13 mouse cellular contexts compared by ENCODE assay signal in genomic region chr15:36345413-36345812, GRCm38 (mm10).
A peak's percentile ranks its signal among the peaks of the same experiment; 100 is the strongest.
DNase-seq lines count a peak whose midpoint lies in the region; ATAC-seq and TF ChIP-seq lines count a peak whose summit lies in the region.
"Had no signal": no experiment of that assay in that cellular context is flagged by ENCODE, and none has a peak within 500 bp of the region (broad histone marks: within the 10 kb centered on the region; RNA-seq: fewer than 3 reads in every experiment).

No protein-coding gene starts in this region.

- ATAC-seq in intestine, postnatal 0 days = peak; percentile 48; the same call in 1 of the 2 replicates
- ATAC-seq in intestine, embryonic 16.5 days = no peak
- ATAC-seq in megakaryocyte, adult 5-6 weeks (ENCODE audit: poor library complexity, severe bottlenecking) = no peak
- ATAC-seq in midbrain, embryonic 11.5 days (ENCODE audit: low FRiP score) = no peak
- ATAC-seq: midbrain, embryonic 15.5 days had no signal

- no peak overlapping the region for H3K4me2 ChIP-seq in intestine, postnatal 0 days (replicated peaks; ENCODE audit: low read depth)
- H3K4me2 ChIP-seq in intestine, embryonic 16.5 days (ENCODE audit: low read depth, low read length) = no peak overlapping the region
- no peak overlapping the region for H3K4me2 ChIP-seq in midbrain, embryonic 11.5 days
- H3K4me2 ChIP-seq: embryonic facial prominence, embryonic 12.5 days; liver, embryonic 11.5 days; midbrain, embryonic 15.5 days had no signal

- DNase-seq in cerebellum, postnatal 10 days = peak; percentile 16 to 23
- DNase-seq in cerebellum, adult 9-11 months = no peak
- DNase-seq in frontal cortex, postnatal 36 days (ENCODE audit: low spot score in 2 of 2) = peak; percentile 26 to 56
- DNase-seq in right cerebral cortex, adult 2 months (ENCODE audit: low spot score in 2 of 2) = peak; percentile 65 to 69
- DNase-seq in midbrain, embryonic 11.5 days (ENCODE audit: low spot score, missing footprints) = no peak
- DNase-seq: cerebellum, adult 18-20 months; gastrocnemius, postnatal 10 days had no signal

- H3K27ac ChIP-seq in intestine, postnatal 0 days (ENCODE audit: low read depth, low read length) = no peak overlapping the region
- H3K27ac ChIP-seq in intestine, embryonic 16.5 days (ENCODE audit: low read length) = no peak overlapping the region
- no peak overlapping the region for H3K27ac ChIP-seq in midbrain, embryonic 11.5 days (ENCODE audit: low read depth, low read length)
- H3K27ac ChIP-seq: embryonic facial prominence, embryonic 12.5 days; midbrain, embryonic 15.5 days had no signal

- no peak overlapping the region for H3K4me3 ChIP-seq in intestine, postnatal 0 days (ENCODE audit: low read depth, low read length)
- H3K4me3 ChIP-seq in intestine, embryonic 16.5 days (ENCODE audit: low read length) = no peak overlapping the region
- H3K4me3 ChIP-seq in midbrain, embryonic 11.5 days (ENCODE audit: low read depth, low read length) = no peak overlapping the region
- H3K4me3 ChIP-seq: embryonic facial prominence, embryonic 12.5 days; midbrain, embryonic 15.5 days had no signal

- H3K9ac ChIP-seq in intestine, postnatal 0 days (ENCODE audit: low read depth, low read length) = no peak overlapping the region
- H3K9ac ChIP-seq in intestine, embryonic 16.5 days (ENCODE audit: low read depth, low read length) = no peak overlapping the region
- H3K9ac ChIP-seq in midbrain, embryonic 11.5 days (ENCODE audit: low read length) = no peak overlapping the region
- H3K9ac ChIP-seq: embryonic facial prominence, embryonic 12.5 days; midbrain, embryonic 15.5 days had no signal

- H3K9me3 ChIP-seq in intestine, postnatal 0 days (ENCODE audit: control insufficient read depth) = no peaks in the 10 kb centered on the region
- no peaks in the 10 kb centered on the region for H3K9me3 ChIP-seq in intestine, embryonic 16.5 days (ENCODE audit: control insufficient read depth, low read length)
- H3K9me3 ChIP-seq in midbrain, embryonic 11.5 days (ENCODE audit: control insufficient read depth, low read length) = no peaks in the 10 kb centered on the region
- H3K9me3 ChIP-seq: embryonic facial prominence, embryonic 12.5 days; midbrain, embryonic 15.5 days had no signal

- H3K36me3 ChIP-seq in intestine, postnatal 0 days (ENCODE audit: control insufficient read depth, insufficient read depth) = no peaks in the 10 kb centered on the region
- no peaks in the 10 kb centered on the region for H3K36me3 ChIP-seq in intestine, embryonic 16.5 days (ENCODE audit: control insufficient read depth, insufficient read depth, low read length)
- H3K36me3 ChIP-seq in midbrain, embryonic 11.5 days (ENCODE audit: control insufficient read depth, insufficient read depth, low read length) = no peaks in the 10 kb centered on the region
- H3K36me3 ChIP-seq: embryonic facial prominence, embryonic 12.5 days; midbrain, embryonic 15.5 days had no signal

- 79% methylated on average over 4 of the region's 4 CpGs for WGBS in intestine, postnatal 0 days
- WGBS in intestine, embryonic 16.5 days = 77% methylated on average over 4 of the region's 4 CpGs
- WGBS in midbrain, embryonic 11.5 days = 93% methylated on average over 4 of the region's 4 CpGs

- no peak for TF ChIP-seq CTCF in intestine, postnatal 0 days (IDR thresholded peaks at IDR 0.05; ENCODE audit: low read depth)

- H3K27me3 ChIP-seq in intestine, postnatal 0 days (replicated peaks; ENCODE audit: control insufficient read depth, insufficient read depth, low read length) = no peaks in the 10 kb centered on the region
- H3K27me3 ChIP-seq in intestine, embryonic 16.5 days (replicated peaks; ENCODE audit: control insufficient read depth, insufficient read depth, low read length) = no peaks in the 10 kb centered on the region
- H3K27me3 ChIP-seq in midbrain, embryonic 11.5 days (ENCODE audit: control insufficient read depth, insufficient read depth, low read length) = no peaks in the 10 kb centered on the region
- H3K27me3 ChIP-seq: embryonic facial prominence, embryonic 12.5 days; midbrain, embryonic 15.5 days had no signal

- peaks cover 5% of the 10 kb centered on the region; the same call in 1 of the 2 replicates for H3K4me1 ChIP-seq in intestine, postnatal 0 days (replicated peaks; ENCODE audit: control insufficient read depth, insufficient read depth, low read length)
- peaks cover 17% of the 10 kb centered on the region for H3K4me1 ChIP-seq in intestine, embryonic 16.5 days (ENCODE audit: control insufficient read depth, insufficient read depth, low read length)
- H3K4me1 ChIP-seq in midbrain, embryonic 11.5 days (ENCODE audit: control insufficient read depth, insufficient read depth, low read length) = no peaks in the 10 kb centered on the region
- H3K4me1 ChIP-seq: embryonic facial prominence, embryonic 12.5 days; midbrain, embryonic 15.5 days had no signal

Comparison
In these comparisons a context has a peak if more than half of its experiments do, and no peak if none do; other contexts are left out.
1. DNase-seq: peak in cerebellum, postnatal 10 days (2 of 2), frontal cortex, postnatal 36 days (2 of 2) and right cerebral cortex, adult 2 months (2 of 2); none in cerebellum, adult 9-11 months (single experiment) and midbrain, embryonic 11.5 days (single experiment).